Mouse (Mus musculus) megakaryocyte, embryonic 14.5 days (primary cell): ENCODE data around the gene Taok2. TPM values are rescaled to one million over a fixed set of nuclear protein-coding genes. Genes with fewer than 3 reads are reported as not detected.

Experiments used
- H3K27me3 ChIP-seq: replicated peaks from 2 replicates; pipeline ENCODE3; 2012; ENCODE audit warnings: inconsistent platforms
- H3K36me3 ChIP-seq: replicated peaks from 2 replicates; pipeline ENCODE3; 2012; ENCODE audit warnings: low read length, inconsistent platforms, mixed read lengths
- H3K4me1 ChIP-seq: 2 replicates; pipeline ENCODE4 v1.6.1; 2012; ENCODE audit warnings: inconsistent platforms
- H3K4me3 ChIP-seq: replicated peaks from 2 replicates; pipeline ENCODE3; 2012; ENCODE audit warnings: moderate library complexity, mild to moderate bottlenecking, inconsistent platforms
- H3K9me3 ChIP-seq: 2 replicates; pipeline ENCODE4 v1.6.1; 2012; ENCODE audit warnings: inconsistent platforms
- FLI1 ChIP-seq: IDR thresholded peaks from 2 replicates; pipeline ENCODE4 v1.6.1; 2012; ENCODE audit warnings: low read length, inconsistent platforms, mixed read lengths
- GATA1 ChIP-seq: IDR thresholded peaks from 3 replicates; pipeline ENCODE4 v1.6.1; 2012; ENCODE audit warnings: mixed read lengths, low read length, inconsistent platforms, borderline replicate concordance
- polyA plus RNA-seq: library from polyadenylated mRNA; stranded (reverse); fragments of >175 nt; gene quantifications from 2 replicates; pipeline ENCODE4 v1.2.3, GENCODE M21; 2012; ENCODE audit warnings: low replicate concordance; ENCODE audit not compliant: insufficient read depth

Gene Taok2
- polyA plus RNA-seq, 1 experiment = 159 TPM

DNA sequence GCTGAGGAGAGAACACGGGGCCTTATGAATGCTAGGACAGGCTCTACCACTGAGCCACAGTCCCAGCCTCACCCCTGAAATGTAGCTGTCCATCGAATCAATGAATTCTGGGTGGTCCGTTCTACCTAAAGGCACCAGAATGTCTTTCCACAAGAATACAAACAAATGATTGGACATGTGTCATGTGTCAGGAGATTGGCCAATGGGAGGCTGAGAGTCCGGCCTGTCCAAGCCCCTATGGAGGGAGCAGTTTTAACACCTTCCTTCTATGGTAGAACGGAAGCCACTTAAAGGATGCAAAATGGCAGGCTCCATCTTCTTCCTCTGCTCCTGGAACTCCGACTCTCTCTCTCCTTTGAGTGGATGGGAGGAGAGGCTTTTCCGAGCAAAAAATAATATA lies 66.9 kb downstream of the Taok2 start:
- no peaks in the 10 kb centered on the region for H3K36me3 ChIP-seq
- H3K27me3 ChIP-seq = peaks cover 37% of the 10 kb centered on the region
- H3K9me3 ChIP-seq = peaks cover 5% of the 10 kb centered on the region; the same call in 1 of the 2 replicates
- H3K4me1 ChIP-seq = peaks cover 32% of the 10 kb centered on the region
- TF ChIP-seq GATA1 (no peak), FLI1 (no peak)
- no peak overlapping the region for H3K4me3 ChIP-seq

- Histone ChIP-seq H3K4me1 (peaks cover 21% of the 10 kb centered on the region), H3K36me3 (no peaks in the 10 kb centered on the region), H3K27me3 (peaks cover 42% of the 10 kb centered on the region), H3K4me3 (no peak overlapping the region), H3K9me3 (peaks cover 12% of the 10 kb centered on the region)
- TF ChIP-seq FLI1 (no peak), GATA1 (no peak)
Measured at GRCm38 (mm10) chr7:126816494-126816893, 68.0 kb downstream of the Taok2 start.

DNA sequence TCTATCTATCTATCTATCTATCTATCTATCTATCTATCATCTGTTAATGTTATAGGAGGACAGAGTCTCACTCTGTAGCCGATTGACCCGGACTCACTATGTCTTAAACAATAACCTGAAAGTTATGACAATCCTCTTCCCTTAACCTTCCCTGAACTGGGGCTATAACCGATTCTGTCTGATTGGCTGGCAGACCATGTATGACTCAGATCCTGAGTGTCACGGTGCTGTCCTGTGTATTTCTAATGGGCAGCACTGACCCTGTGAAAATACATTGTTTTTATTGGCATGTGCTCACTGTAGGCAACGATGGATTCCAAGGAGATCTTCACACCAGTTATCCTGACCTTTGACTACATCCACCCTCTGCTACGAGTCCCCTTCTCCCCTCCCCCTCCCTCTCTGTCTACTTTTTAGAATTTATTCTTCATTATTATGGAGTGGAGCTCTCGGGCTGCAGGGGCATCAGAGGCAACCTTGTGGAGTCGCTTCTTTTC lies 68.7 kb downstream of the Taok2 start:
- peaks cover 20% of the 10 kb centered on the region for H3K4me1 ChIP-seq
- TF ChIP-seq GATA1 (no peak), FLI1 (no peak)
- H3K36me3 ChIP-seq = no peaks in the 10 kb centered on the region
- peaks cover 42% of the 10 kb centered on the region for H3K27me3 ChIP-seq
- no peak overlapping the region for H3K4me3 ChIP-seq
- H3K9me3 ChIP-seq = peaks cover 12% of the 10 kb centered on the region

Other genes starting within 250 kb of the Taok2 start
- gene Sgf29, start 235.4 kb downstream of the Taok2 start, polyA plus RNA-seq = 31.0 and 69.1 TPM in 2 replicates
- 0.87 and 3.0 TPM in 2 replicates for gene Sult1a1, start 208.3 kb downstream of the Taok2 start, polyA plus RNA-seq
- 185 and 696 TPM in 2 replicates for gene Bola2, start 189.3 kb downstream of the Taok2 start, polyA plus RNA-seq
- 7.3 and 9.7 TPM in 2 replicates for gene Slx1b, start 188.9 kb downstream of the Taok2 start, polyA plus RNA-seq
- 1,070 and 1,578 TPM in 2 replicates for gene Coro1a, start 176.9 kb downstream of the Taok2 start, polyA plus RNA-seq
- gene Mapk3, start 125.1 kb downstream of the Taok2 start, polyA plus RNA-seq = 213 and 289 TPM in 2 replicates
- gene Gdpd3, start 118.4 kb downstream of the Taok2 start, polyA plus RNA-seq = 3.4 TPM in 1 of 2 replicates, not detected in the other
- 284 and 689 TPM in 2 replicates for gene Ypel3, start 107.7 kb downstream of the Taok2 start, polyA plus RNA-seq
- gene Tbx6, start 103.2 kb downstream of the Taok2 start, polyA plus RNA-seq = 3.0 and 15.0 TPM in 2 replicates
- gene Ppp4c, start 92.2 kb downstream of the Taok2 start, polyA plus RNA-seq = 46.3 and 115 TPM in 2 replicates
- gene Fam57b, start 87.0 kb downstream of the Taok2 start, polyA plus RNA-seq = 13.5 and 29.3 TPM in 2 replicates
- not detected in 2 replicates for gene 4930451I11Rik, start 53.1 kb downstream of the Taok2 start, polyA plus RNA-seq
- 1.3 TPM in 1 of 2 replicates, not detected in the other for gene Doc2a, start 37.3 kb downstream of the Taok2 start, polyA plus RNA-seq
- gene Hirip3, start 22.7 kb downstream of the Taok2 start, polyA plus RNA-seq = 9.3 and 60.8 TPM in 2 replicates
- 823 and 1,411 TPM in 2 replicates for gene Ino80e, start 22.3 kb downstream of the Taok2 start, polyA plus RNA-seq
- gene Tmem219, start 38.2 kb upstream of the Taok2 start, polyA plus RNA-seq = 50.9 TPM in 2 replicates
- 26.4 and 59.2 TPM in 2 replicates for gene Kctd13, start 44.2 kb upstream of the Taok2 start, polyA plus RNA-seq
- gene Asphd1, start 64.9 kb upstream of the Taok2 start, polyA plus RNA-seq = not detected in 2 replicates
- 1.7 and 2.0 TPM in 2 replicates for gene Sez6l2, start 65.9 kb upstream of the Taok2 start, polyA plus RNA-seq
- gene Cdipt, start 91.2 kb upstream of the Taok2 start, polyA plus RNA-seq = 105 and 211 TPM in 2 replicates
- 1.8 TPM in 1 of 2 replicates, not detected in the other for gene Cdiptos, start 91.4 kb upstream of the Taok2 start, polyA plus RNA-seq
- gene Mvp, start 129.9 kb upstream of the Taok2 start, polyA plus RNA-seq = 39.1 and 72.4 TPM in 2 replicates
- gene Pagr1b, start 131.8 kb upstream of the Taok2 start, polyA plus RNA-seq = 4.2 TPM in 1 of 2 replicates, not detected in the other
- gene Pagr1a, start 132.6 kb upstream of the Taok2 start, polyA plus RNA-seq = 15.8 and 94.8 TPM in 2 replicates
- 164 and 252 TPM in 2 replicates for gene Gm42742, start 136.4 kb upstream of the Taok2 start, polyA plus RNA-seq
- 0.68 and 3.9 TPM in 2 replicates for gene Prrt2, start 136.5 kb upstream of the Taok2 start, polyA plus RNA-seq
- 324 and 1,017 TPM in 2 replicates for gene Maz, start 142.3 kb upstream of the Taok2 start, polyA plus RNA-seq
- 6.8 and 18.0 TPM in 2 replicates for gene Kif22, start 157.8 kb upstream of the Taok2 start, polyA plus RNA-seq
- gene Zg16, start 202.6 kb upstream of the Taok2 start, polyA plus RNA-seq = not detected in 2 replicates
- 71.8 and 93.9 TPM in 2 replicates for gene AI467606, start 206.7 kb upstream of the Taok2 start, polyA plus RNA-seq
- gene Qprt, start 237.5 kb upstream of the Taok2 start, polyA plus RNA-seq = not detected in 2 replicates